Mouse (Mus musculus): ENCODE data around the gene Mllt3.

Mllt3 gene

DNA sequence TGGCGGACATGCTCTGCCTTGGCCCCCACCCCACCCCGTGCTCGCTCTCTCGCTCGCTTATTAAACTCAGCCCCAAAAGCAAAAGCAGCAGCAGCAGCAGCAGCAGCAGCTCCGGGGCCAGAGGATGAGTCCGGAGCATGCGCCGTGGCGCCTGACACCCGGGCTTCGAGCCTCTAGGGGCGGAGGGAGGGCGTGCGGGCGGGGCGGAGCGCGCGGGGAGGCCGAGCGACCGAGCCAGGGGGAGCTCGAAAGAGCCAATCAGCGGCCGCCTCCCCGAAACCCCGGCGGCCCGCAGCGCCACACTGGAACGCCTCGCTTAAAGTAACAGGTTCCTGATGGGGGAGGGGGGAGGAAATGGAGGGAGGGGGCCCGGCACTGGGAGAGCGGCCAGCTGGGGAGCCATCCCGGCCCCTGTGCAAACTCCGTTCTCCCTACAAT is at the start of gene Mllt3:
Mllt3 (minus strand) TSS at position 149 of the 438 bp plus-strand sequence.
- DNase-seq: peak; percentile 97

DNA sequence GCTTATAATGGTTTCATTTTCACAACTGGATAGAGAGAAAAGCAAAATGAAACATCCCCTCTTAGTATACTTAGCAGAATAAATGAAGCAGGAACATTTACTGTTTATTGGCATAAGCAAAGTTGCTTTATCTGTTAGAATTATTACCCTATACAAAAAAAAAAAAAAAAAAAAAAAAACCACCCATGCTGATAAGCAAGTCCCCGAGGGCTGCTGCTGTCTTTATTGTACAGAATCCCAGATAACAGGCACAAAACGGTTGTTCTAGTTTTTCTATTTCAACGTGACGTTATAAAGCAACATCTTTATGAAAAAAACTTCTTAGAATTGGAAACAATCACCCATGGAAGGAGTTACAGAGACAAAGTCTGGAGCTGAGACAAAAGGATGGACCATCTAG is 49.2 kb upstream of the Mllt3 start:
- no peak for DNase-seq

DNA sequence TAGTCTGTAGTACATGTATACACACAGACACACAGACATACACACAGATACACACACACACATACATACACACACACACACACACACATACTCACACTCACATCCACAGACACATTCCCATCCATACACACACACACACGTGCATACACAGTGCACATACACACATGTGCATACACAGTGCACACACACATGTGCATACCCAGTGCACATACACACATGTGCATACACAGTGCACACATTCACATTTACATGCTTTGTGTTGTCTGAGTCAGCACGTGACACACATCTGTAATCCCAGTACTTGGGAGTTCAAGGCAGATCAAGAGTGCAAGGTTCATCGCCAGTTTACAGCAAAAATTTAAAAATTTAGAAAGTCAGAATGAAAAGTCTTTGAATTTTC is 48.7 kb upstream of the Mllt3 start:
- DNase-seq: no peak

DNA sequence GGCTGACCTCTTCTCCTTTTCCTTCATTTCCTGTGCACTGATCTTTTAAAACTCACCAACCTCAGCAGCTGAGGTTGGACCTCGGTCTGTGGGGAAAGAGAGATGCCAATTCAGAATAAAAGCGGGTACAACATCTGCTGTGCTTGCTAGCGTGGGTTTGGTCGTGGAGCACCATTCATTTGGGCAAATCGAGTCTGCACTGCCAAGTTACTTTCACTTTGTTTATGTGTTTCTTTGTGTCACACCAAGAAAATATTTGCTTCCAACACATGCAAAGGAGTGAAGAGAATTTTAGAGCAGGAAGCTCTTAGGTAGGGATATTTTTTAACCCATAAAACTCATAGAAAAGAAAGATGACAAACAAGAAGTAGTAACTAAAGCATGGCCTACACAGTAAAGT is 48.3 kb upstream of the Mllt3 start:
- DNase-seq: no peak

GRCm38 (mm10) chr4:88078983-88079382 is 45.8 kb upstream of the Mllt3 start:
- no peak for DNase-seq

GRCm38 (mm10) chr4:88075388-88075787 is 42.2 kb upstream of the Mllt3 start:
- DNase-seq: no peak

- DNase-seq: no peak
These were observed 13.1 kb upstream of the Mllt3 start for GRCm38 (mm10) chr4:88046280-88046679.

GRCm38 (mm10) chr4:88045151-88045550 is 12.0 kb upstream of the Mllt3 start:
- no peak for DNase-seq

DNA sequence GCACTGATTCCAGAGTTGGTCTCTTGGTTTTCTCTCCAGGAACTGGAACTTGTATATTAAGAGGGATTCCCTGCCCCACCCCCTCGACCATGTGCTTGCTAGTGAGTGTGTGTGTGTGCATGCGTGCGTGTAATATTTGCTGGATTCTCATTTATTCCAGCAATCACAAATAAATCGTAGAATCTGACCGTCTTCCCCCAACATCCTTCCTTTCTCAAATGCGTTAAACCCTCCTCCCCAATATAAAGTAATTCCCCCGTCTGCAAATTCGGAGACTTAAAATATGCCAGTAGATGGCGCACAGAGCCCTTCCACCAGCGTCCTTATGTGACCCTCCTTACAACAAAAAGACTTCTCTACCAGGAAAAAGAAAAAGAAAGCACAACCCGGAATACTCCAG is 2.2 kb upstream of the Mllt3 start:
- peak; percentile 37 for DNase-seq

- DNase-seq: no peak
These were observed 1.4 kb upstream of the Mllt3 start for GRCm38 (mm10) chr4:88034387-88035157.

GRCm38 (mm10) chr4:88033729-88034386 is 694 bp upstream of the Mllt3 start:
- DNase-seq: peak; percentile 20

DNA sequence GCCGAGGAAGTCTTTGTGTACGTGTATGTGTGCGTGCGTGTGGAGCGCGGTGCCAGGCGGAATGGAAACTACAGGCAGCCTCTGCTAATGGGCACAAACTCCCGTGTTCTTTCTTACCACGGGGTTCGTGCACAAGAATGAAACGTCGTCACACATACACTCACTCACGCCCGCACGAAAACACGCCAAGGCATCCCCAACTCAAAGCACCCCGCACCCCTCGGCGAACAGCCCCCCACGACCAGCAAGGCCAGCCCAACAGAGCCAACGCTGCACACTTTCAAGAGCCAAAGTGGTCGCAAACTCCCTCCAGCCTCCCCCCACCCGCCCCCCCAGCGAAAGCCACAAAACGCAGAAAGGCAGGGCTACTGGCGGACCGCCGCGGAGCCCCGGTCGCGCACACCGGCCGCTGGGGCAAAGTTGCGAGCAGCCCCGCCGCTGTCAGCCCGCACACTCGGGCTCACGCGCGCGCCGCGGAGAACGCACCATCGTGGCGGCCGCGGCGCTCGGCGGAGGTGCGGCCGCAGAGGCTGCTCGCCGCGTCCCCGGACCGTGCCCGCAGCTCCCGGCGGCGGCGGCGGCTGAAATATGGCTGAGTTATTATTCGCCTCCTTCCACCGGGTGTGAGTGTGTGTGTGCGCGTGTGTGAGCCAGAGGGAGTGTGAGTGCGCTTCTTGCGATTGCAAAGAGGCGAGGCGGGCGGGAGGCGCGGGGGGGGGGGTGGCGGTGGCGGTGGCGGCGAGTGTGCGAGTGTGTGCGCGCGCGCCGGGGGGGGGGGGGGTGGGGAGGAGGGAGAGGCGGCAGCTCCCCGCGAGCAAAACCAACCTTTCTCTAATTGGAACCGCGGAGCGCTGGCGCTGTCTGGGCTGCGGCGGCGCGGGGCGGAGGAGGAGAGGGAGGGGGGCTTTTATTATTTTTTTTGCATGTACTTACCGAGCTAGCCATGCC is 739 bp downstream of the Mllt3 start:
- peak; percentile 72 for DNase-seq

DNA sequence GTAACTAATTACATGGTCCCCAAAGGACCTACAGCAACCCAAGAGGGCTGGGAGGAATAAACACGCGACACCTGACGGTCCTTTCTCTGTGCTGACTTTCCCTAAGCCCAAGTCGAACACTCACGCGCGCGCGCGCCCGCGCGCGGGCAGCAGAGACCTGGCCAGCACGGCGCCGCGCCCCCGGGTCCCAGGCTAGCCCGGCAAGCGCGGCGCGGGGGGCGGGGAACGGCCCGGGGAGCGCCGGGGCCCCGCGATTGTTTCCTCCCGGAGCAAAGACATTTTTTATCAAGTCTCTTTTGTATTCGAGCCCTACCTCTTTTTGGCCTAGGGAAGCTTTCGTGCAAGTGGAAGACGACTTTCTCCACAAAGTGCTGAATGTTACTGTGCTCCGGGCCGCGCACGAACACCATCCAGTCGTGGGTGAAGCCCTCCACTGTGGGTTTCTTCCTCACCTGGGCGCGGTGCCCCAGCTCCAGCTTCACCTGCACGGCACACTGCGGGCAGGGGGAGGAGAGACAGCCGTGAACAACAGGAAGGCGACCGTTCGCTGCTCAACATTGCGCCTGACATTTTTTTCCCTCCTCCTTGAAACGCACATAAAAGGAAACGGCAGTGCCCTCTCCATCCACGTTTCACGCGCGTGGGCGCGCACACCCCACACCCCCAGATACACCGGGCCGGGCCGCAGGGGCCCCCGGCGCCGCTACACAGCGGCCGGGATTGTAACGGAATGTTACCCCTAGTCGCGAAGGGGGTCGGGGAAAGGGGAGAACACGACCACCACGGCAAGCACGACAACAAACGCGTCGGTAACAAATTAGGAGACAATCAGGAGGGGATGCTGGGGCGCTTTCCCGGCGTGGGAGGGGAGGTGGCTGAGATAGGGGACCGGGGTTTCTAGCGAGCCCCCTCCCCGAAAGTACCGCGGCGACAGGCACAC is 1.7 kb downstream of the Mllt3 start:
- peak; percentile 36 for DNase-seq

DNA sequence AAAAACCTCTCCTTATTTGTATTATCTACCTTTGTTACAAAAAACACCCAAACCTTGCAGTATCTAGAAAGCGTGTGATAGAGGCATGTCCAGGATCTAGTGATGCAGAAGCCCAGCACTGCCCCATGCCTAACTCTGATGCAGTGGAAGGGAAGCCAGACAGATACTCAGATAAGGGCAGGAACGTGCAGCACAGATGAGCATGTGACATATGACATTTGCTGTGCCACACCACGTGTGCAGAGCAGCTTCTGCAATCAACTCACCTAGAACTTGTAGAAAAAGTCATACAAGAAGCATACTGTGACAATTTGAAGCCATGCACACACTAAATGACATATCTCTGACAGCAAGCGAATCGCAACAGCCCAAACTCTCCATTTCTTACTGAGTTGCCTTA is 9.6 kb downstream of the Mllt3 start:
- DNase-seq: no peak

DNA sequence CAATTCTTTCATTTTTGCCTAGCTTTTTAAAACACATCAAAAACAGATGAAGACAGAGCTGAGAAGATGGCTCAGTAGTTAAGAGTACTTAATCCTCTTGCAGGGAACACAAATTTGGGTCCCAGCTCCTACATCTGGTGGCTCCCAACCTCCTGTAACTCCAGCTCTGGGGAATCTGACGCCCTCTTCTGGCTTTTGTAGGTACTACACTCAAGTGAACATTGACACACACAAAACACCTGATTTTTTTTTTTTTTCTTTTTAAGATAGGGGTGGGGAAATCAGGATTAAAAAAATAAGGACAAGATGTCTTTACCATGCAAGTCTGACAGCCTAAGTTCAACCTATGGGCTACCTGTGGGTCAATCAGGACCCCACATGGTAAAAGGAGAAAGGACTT is 10.5 kb downstream of the Mllt3 start:
- no peak for DNase-seq

DNA sequence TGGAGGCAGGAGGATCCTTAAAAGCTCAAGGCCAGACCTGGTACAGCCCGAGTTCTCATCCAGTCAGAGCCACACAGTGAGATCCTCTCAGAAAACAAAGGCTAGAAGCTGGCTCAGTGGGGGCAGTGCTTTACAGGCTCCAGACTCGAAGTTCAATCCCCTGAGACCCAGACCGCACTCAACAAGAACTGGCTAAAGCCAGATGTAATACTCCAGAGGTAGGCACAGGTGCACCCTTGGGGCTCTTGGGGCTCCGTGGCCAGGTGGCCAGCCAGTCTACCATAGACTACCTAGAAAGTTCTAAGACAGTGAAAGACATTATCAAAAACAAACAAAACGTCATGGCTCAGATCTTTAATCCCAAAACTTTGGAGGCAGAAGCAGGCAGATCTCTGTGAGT is 12.7 kb downstream of the Mllt3 start:
- DNase-seq: no peak

DNA sequence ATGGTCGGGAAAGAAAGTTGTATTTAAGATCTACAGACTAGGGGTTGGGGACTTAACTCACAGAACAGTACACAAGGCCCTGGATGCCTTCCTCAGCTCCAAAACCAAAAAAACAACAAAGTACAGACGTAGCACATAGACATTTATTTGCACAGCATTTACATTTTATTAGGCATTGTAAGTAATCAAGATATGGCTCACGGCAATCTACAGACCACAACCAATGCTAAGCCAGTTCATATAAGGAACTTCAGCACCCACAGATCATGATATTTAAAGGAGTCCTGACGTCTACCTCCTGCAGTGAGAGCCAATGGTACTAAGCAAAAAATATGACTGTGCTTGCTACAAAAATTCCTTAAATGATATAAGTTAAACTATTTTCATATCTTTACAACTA is 13.5 kb downstream of the Mllt3 start:
- no peak for DNase-seq

DNA sequence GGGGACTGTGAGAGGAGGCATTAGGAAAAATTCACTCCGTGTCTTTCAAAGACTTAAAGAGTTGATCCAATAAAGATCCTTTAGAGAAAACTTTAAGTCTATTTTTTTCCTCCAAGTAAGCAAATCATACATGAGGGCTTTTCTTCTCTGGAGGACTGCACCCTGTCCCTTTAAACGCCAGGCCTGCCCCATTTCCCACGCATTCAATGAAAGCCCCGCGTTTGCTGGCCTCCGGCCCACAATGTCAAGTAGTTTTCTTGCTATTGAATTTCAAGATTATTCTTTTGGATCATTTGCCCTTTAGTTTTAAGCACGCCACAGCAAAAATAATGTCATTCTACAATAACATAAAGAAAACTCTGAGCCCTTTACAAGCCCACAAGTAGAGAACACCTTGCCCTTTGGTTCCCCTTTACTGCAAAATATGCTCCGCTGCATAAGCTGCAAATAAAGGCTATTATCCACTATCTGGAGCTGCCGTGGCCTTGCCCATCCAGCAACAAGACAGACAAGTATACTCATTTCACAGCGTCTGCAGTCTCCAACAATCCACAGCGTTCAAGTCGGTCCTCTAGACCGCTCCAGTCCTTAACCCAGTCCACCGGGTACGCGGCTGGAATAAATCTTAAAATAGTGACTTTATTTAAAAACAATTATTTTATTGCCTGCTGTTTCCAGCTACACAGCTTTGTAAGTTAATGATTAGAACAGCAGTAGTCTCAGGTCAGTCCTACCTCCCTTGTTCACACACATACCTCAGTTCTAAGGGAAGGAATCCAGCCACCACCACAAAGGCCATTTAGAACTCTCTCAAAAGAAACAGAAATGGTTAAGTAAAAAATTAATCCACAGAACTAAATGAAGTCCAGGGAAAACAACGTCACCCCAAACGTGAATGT is 15.5 kb downstream of the Mllt3 start:
- DNase-seq: no peak

DNA sequence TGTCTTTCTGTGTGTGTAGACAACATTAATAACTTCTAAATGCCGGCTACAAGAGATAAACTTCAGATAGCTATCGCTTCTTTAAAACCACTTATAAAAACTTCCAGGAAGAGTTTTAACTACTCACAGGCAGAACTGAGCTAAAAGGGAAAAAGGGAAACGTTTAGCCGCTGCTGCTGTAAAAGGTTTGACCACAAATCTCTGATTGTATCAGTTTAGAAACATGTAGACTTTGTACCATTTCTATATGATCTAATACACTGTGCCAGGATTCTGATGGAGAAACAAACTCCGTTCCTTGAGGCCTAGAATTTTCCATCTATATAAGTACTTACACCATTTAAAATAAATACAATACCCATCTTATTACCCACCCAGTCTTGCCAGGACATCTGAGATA is 17.4 kb downstream of the Mllt3 start:
- no peak for DNase-seq

DNA sequence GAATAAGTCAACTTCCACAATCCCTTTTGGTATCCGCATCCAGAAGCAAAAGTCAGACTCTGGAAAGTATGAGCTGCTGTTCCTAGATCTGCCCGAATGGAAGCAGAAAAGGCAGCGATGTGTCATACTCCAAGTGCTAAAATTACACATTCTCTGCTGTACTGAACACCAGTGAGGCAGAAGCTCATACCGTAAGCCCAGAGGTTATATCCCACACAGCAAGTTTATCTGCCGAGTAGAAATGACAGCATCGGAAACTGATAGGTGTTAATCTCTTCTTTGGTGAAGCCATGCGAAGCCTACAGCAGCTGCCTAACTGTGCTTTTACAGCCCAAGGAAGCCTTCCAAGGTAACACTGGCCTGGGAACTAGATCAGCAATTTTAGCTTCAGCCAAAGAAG is 17.9 kb downstream of the Mllt3 start:
- DNase-seq: no peak

- no peak for DNase-seq
These were observed 20.4 kb downstream of the Mllt3 start for GRCm38 (mm10) chr4:88012774-88013173.
